Mouse (Mus musculus) cerebellum, adult 2 months (tissue): ENCODE measurements at regions not wholly inside any gene's neighbourhood (a gene's known extent, or its start where the extent isn't known, plus 50 kb on each side); places are given as distances from the start of the nearest gene placed in this dataset.

Experiments
- DNase-seq, 2 experiments: peaks; one replicate each; pipeline ENCODE4 v3.0.0; 2021
- H3K27ac ChIP-seq: fragments of 200-500 bp; 2 replicates; pipeline ENCODE4 v1.5.1; 2012; ENCODE audit warnings: low read length, control low read depth, inconsistent platforms; ENCODE audit not compliant: insufficient read depth
- H3K27me3 ChIP-seq: fragments of 200-500 bp; 2 replicates; pipeline ENCODE4 v1.6.1; 2012; ENCODE audit warnings: inconsistent platforms, mild to moderate bottlenecking, low read length, moderate library complexity; ENCODE audit not compliant: control insufficient read depth, insufficient read depth
- H3K4me1 ChIP-seq: fragments of 200-500 bp; 2 replicates; pipeline ENCODE4 v1.6.1; 2011; ENCODE audit warnings: low read length; ENCODE audit not compliant: control insufficient read depth, insufficient read depth
- H3K4me3 ChIP-seq: fragments of 200-500 bp; replicated peaks from 2 replicates; pipeline ENCODE3; 2011; ENCODE audit warnings: mild to moderate bottlenecking, low read depth, low read length, control low read depth; ENCODE audit not compliant: insufficient read depth
- CTCF ChIP-seq: fragments of 200-500 bp; IDR thresholded peaks from 2 replicates; pipeline ENCODE4 v1.5.1; 2011; ENCODE audit warnings: low read depth, mild to moderate bottlenecking, control low read depth, low read length, moderate library complexity, borderline replicate concordance; ENCODE audit not compliant: insufficient read depth
- POLR2A ChIP-seq: fragments of 200-500 bp; IDR thresholded peaks from 2 replicates; pipeline ENCODE4 v1.6.1; 2011; ENCODE audit warnings: low read length, control low read depth, borderline replicate concordance; ENCODE audit not compliant: insufficient read depth
- WGBS: fragments of 180-500 bp; shearing (Covaris S2); methylation state at CpG from one replicate; pipeline ENCODE4 v1.1.7; 2018; 5-methylcytosine and 5-hydroxymethylcytosine counted together

DNA sequence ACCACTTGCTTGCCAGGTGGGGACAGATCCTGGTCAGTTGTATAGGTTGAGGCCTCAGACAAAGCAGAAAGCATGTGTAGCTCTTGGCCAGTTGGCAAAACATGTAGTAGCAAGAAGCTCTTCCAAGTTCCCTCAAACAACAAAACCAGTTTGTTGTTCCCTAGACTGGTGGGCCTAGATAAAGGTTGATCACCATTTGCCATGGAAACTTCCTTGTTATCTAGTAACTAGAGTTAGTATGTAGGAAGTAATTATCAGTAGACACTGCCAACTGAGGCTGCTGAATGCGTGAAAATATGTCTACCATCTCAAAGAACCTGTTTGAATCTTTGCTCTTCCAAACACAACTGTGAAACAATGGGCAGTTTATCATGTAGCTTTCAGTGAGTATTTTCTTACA is 1098.7 kb downstream of the Pcdh18 start:
- no peak overlapping the region for H3K27ac ChIP-seq
- 86% methylated on average over 1 of the region's 1 CpGs for WGBS
- TF ChIP-seq POLR2A (no peak), CTCF (no peak)
- H3K4me3 ChIP-seq, result no peak overlapping the region
- no peaks in the 10 kb centered on the region for H3K27me3 ChIP-seq
- no peaks in the 10 kb centered on the region for H3K4me1 ChIP-seq
- no peak for DNase-seq

GRCm38 (mm10) chr3:48655084-48655483 is 1102.0 kb downstream of the Pcdh18 start:
- no peak overlapping the region for H3K4me3 ChIP-seq
- 80% methylated on average over 4 of the region's 4 CpGs for WGBS
- no peak for DNase-seq
- no peak overlapping the region for H3K27ac ChIP-seq
- no peaks in the 10 kb centered on the region for H3K4me1 ChIP-seq
- TF ChIP-seq CTCF, result no peak
- no peak for TF ChIP-seq POLR2A
- no peaks in the 10 kb centered on the region for H3K27me3 ChIP-seq

- no peak for TF ChIP-seq CTCF
- no peak for TF ChIP-seq POLR2A
- no peak overlapping the region for H3K4me3 ChIP-seq
- no peaks in the 10 kb centered on the region for H3K27me3 ChIP-seq
- H3K27ac ChIP-seq, result no peak overlapping the region
- WGBS, result 51% methylated on average over 3 of the region's 3 CpGs
- no peaks in the 10 kb centered on the region for H3K4me1 ChIP-seq
- DNase-seq, result no peak
Measured at GRCm38 (mm10) chr3:48631889-48632483, 1125.1 kb downstream of the Pcdh18 start.

GRCm38 (mm10) chr3:48608933-48609332 is 1148.2 kb downstream of the Pcdh18 start:
- no peak for TF ChIP-seq CTCF
- no peak for TF ChIP-seq POLR2A
- Histone ChIP-seq H3K27ac (no peak overlapping the region), H3K4me1 (no peaks in the 10 kb centered on the region), H3K4me3 (no peak overlapping the region), H3K27me3 (no peaks in the 10 kb centered on the region)
- no peak for DNase-seq
- 94% methylated on average over 21 of the region's 21 CpGs for WGBS

DNA sequence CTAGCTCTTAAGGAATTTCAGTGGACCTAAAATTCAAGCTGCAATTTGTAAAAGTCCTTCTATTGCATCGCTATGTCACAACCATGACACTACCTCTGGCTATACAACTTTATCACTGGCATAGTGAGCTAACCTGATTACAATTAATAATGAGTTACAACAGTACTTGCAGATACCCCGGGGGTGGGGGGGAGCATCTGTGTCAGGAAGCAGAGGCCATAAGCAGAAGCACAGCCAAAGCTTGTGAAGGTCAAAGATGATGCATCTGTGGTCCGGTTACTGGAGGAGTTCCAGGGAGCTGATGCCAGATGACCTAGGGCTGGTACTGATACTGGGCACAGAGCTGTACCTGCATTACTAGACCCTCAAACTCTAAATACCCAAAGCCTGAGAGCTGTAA is 1152.3 kb downstream of the Pcdh18 start:
- no peak overlapping the region for H3K4me3 ChIP-seq
- TF ChIP-seq POLR2A, result no peak
- no peak for TF ChIP-seq CTCF
- DNase-seq, result peak in 1 of 2 experiments; percentile 27
- H3K27me3 ChIP-seq, result no peaks in the 10 kb centered on the region
- no peak overlapping the region for H3K27ac ChIP-seq
- 35% methylated on average over 3 of the region's 3 CpGs for WGBS
- no peaks in the 10 kb centered on the region for H3K4me1 ChIP-seq

DNA sequence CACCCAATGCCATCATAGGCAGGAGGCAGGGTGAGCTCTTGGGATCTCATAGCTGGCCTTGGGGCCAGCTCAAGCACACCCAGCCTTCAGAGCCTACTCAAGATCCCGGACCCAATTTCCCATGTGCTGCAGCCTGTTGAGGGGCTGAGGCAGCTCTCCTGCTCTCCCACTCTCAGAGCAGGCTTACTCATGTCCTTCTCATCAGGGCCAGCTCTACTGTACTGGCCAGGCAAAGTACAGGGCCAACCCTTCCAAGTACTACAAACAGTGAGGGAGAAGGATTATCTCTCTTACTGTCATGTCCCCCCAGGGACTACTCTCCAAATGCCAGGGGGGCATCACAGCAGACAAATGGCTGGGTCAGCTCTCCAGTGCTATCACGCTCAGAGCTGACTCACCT is 1169.8 kb downstream of the Pcdh18 start:
- no peaks in the 10 kb centered on the region for H3K4me1 ChIP-seq
- no peak overlapping the region for H3K27ac ChIP-seq
- DNase-seq, result no peak
- no peak overlapping the region for H3K4me3 ChIP-seq
- WGBS, result 91% methylated on average over 2 of the region's 2 CpGs
- no peaks in the 10 kb centered on the region for H3K27me3 ChIP-seq
- TF ChIP-seq CTCF (no peak), POLR2A (no peak)

DNA sequence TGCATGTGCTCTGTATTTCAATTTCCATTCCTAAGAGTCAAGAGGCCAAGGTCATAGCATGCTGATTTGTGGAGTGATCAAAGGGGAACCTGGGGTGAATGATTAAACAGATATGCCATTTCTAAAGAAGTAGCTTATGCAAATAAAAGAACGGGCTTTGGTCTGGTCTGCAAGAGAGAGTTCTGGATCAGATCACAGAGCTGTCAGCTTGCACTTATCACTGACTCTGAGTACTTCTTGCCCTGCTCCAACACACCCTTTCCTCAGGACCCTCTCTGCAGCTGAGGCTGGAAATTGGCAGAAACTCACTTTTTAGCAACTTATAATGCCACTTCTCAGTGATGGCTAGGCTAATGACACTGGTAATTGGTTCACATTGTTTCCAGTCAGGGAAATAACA is 1171.0 kb downstream of the Pcdh18 start:
- no peak overlapping the region for H3K27ac ChIP-seq
- no peaks in the 10 kb centered on the region for H3K27me3 ChIP-seq
- WGBS, result 17% methylated on average over 1 of the region's 1 CpGs
- TF ChIP-seq CTCF (no peak), POLR2A (no peak)
- H3K4me1 ChIP-seq, result no peaks in the 10 kb centered on the region
- no peak overlapping the region for H3K4me3 ChIP-seq
- DNase-seq, result no peak

- no peaks in the 10 kb centered on the region for H3K27me3 ChIP-seq
- no peak for DNase-seq
- no peaks in the 10 kb centered on the region for H3K4me1 ChIP-seq
- no peak overlapping the region for H3K27ac ChIP-seq
- no peak overlapping the region for H3K4me3 ChIP-seq
- TF ChIP-seq CTCF, result no peak
- TF ChIP-seq POLR2A, result no peak
Measured at GRCm38 (mm10) chr3:48584340-48584739, 1172.8 kb downstream of the Pcdh18 start.
